Mouse (Mus musculus): ENCODE measurements around the gene Map2k6.

DNA sequence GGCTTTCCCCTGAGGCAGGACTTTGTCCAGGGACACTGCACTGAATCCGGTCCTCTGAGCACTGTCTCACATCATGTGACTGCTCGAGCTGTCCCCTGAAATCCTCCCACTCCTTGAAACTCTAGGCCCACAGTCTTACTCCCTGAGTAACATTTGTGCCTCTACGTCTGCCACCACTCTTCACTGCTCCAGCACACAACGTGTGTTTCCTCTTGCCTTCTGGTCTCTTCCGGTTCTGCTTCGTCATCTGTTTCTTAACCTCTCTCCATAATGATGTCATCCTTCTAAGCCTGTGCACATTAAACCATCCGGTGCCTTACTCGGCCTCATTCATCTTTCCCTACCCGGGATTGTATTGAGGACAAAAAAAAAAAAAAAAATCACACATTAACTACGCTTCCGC lies 28.2 kb downstream of the Map2k6 start:
- no peak for TF ChIP-seq MAFK (IDR thresholded peaks at IDR 0.05; ENCODE audit: borderline replicate concordance, low read depth, low read length)
- no peak for TF ChIP-seq CTCF (IDR thresholded peaks at IDR 0.05 in 2 of 3, conservative IDR thresholded peaks at IDR 0.05 in 1 of 3; ENCODE audit: control insufficient read depth in 1 of 3, insufficient read depth in 1 of 3, low read depth in 2 of 3, low read length in 3 of 3, poor library complexity in 1 of 3, severe bottlenecking in 1 of 3)
- no peak for TF ChIP-seq EP300 (IDR thresholded peaks at IDR 0.05; ENCODE audit: low read depth in 1 of 2, low read length in 2 of 2)
- TF ChIP-seq POLR2A (IDR thresholded peaks at IDR 0.05; ENCODE audit: control insufficient read depth in 1 of 2, insufficient read depth in 1 of 2, low read depth in 1 of 2, low read length in 2 of 2, poor library complexity in 1 of 2), result no peak
- no peak for TF ChIP-seq TAL1 (IDR thresholded peaks at IDR 0.05; ENCODE audit: low read length)
- TF ChIP-seq MAX (IDR thresholded peaks at IDR 0.05; ENCODE audit: low read length), result no peak
- TF ChIP-seq NRF1 (IDR thresholded peaks at IDR 0.05; ENCODE audit: insufficient read depth, low read depth, low read length, poor library complexity, severe bottlenecking), result no peak
- no peak for TF ChIP-seq MEF2A (IDR thresholded peaks at IDR 0.05; ENCODE audit: extremely low read depth, insufficient replicate concordance, low read depth, low read length, poor library complexity, severe bottlenecking)
- no peak for TF ChIP-seq ZNF384 (IDR thresholded peaks at IDR 0.05; ENCODE audit: low read depth, low read length)
- no peak for TF ChIP-seq TCF12 (IDR thresholded peaks at IDR 0.05; ENCODE audit: low read depth, low read length)
- no peak for TF ChIP-seq CHD1 (IDR thresholded peaks at IDR 0.05; ENCODE audit: low read depth, low read length)
- no peak for TF ChIP-seq ZMIZ1 (IDR thresholded peaks at IDR 0.05; ENCODE audit: low read depth, low read length)
- no peak for TF ChIP-seq BHLHE40 (IDR thresholded peaks at IDR 0.05; ENCODE audit: borderline replicate concordance, low read depth, low read length)

All from MEL (cell line).